Mouse (Mus musculus) E14TG2a.4 (cell line): Measurements from ENCODE around the gene Wwox.

Experiments
- H3K27me3 ChIP-seq: 2 replicates; pipeline ENCODE4 v1.6.1; 2014; ENCODE audit warnings: low read length, control low read depth; ENCODE audit not compliant: insufficient read depth
- H3K36me3 ChIP-seq: 2 replicates; pipeline ENCODE4 v1.6.1; 2014; ENCODE audit warnings: low read length, control low read depth; ENCODE audit not compliant: insufficient read depth
- H3K4me1 ChIP-seq: replicated peaks from 2 replicates; pipeline ENCODE4 v1.6.1; 2014; ENCODE audit warnings: low read depth, low read length, control low read depth
- H3K4me3 ChIP-seq: replicated peaks from 2 replicates; pipeline ENCODE4 v1.5.1; 2014; ENCODE audit warnings: mild to moderate bottlenecking, low read length
- H3K9me3 ChIP-seq: 2 replicates; pipeline ENCODE4 v1.6.1; 2014; ENCODE audit warnings: low read length, control low read depth
- CTCF ChIP-seq: conservative IDR thresholded peaks from 2 replicates; pipeline ENCODE4 v1.5.1; 2014; ENCODE audit warnings: low read length
- NANOG ChIP-seq: IDR thresholded peaks from 2 replicates; pipeline ENCODE4 v1.6.1; 2014; ENCODE audit warnings: borderline replicate concordance, low read length, mixed read lengths
- POU5F1 ChIP-seq: IDR thresholded peaks from 2 replicates; pipeline ENCODE4 v1.6.1; 2014; ENCODE audit warnings: low read length, borderline replicate concordance

Gene Wwox

GRCm38 (mm10) chr8:115257417-115257816, 818.0 kb downstream of the Wwox start:
- H3K27me3 ChIP-seq: 0 out of 2 replicates have a peak, but pooled peaks cover 2% of the 10 kb centered on the region
- H3K4me3 ChIP-seq: no peak overlapping the region
- H3K9me3 ChIP-seq: no peaks in the 10 kb centered on the region; the same call in 1 of the 2 replicates
- H3K36me3 ChIP-seq: no peaks in the 10 kb centered on the region
- TF ChIP-seq CTCF (no peak), POU5F1 (no peak), NANOG (no peak)
- H3K4me1 ChIP-seq: no peaks in the 10 kb centered on the region

- no peak for TF ChIP-seq POU5F1
- no peak for TF ChIP-seq CTCF
- no peaks in the 10 kb centered on the region for H3K4me1 ChIP-seq
- 0 out of 2 replicates have a peak, but pooled peaks cover 2% of the 10 kb centered on the region for H3K27me3 ChIP-seq
- no peak overlapping the region for H3K4me3 ChIP-seq
- H3K9me3 ChIP-seq: no peaks in the 10 kb centered on the region
- H3K36me3 ChIP-seq: no peaks in the 10 kb centered on the region
These were observed 820.4 kb downstream of the Wwox start for GRCm38 (mm10) chr8:115259806-115260205.

- Histone ChIP-seq H3K4me3 (no peak overlapping the region), H3K36me3 (no peaks in the 10 kb centered on the region), H3K4me1 (no peaks in the 10 kb centered on the region), H3K9me3 (peaks cover 23% of the 10 kb centered on the region), H3K27me3 (no peaks in the 10 kb centered on the region)
- TF ChIP-seq CTCF (no peak), POU5F1 (no peak), NANOG (no peak)
These were observed 827.7 kb downstream of the Wwox start for GRCm38 (mm10) chr8:115267196-115267595.

- Histone ChIP-seq H3K4me1 (no peaks in the 10 kb centered on the region), H3K27me3 (no peaks in the 10 kb centered on the region), H3K4me3 (no peak overlapping the region), H3K36me3 (no peaks in the 10 kb centered on the region), H3K9me3 (peaks cover 26% of the 10 kb centered on the region)
- TF ChIP-seq POU5F1: no peak
- no peak for TF ChIP-seq NANOG
- TF ChIP-seq CTCF: no peak
These were observed 830.1 kb downstream of the Wwox start for GRCm38 (mm10) chr8:115269601-115270000.

GRCm38 (mm10) chr8:115273976-115274375, 834.5 kb downstream of the Wwox start:
- no peak for TF ChIP-seq POU5F1
- no peak for TF ChIP-seq NANOG
- no peak for TF ChIP-seq CTCF
- Histone ChIP-seq H3K4me3 (no peak overlapping the region), H3K27me3 (no peaks in the 10 kb centered on the region), H3K9me3 (peaks cover 35% of the 10 kb centered on the region), H3K36me3 (no peaks in the 10 kb centered on the region), H3K4me1 (0 out of 2 replicates have a peak, but pooled peaks cover 3% of the 10 kb centered on the region)

GRCm38 (mm10) chr8:115276281-115276680, 836.8 kb downstream of the Wwox start:
- H3K4me1 ChIP-seq: 0 out of 2 replicates have a peak, but pooled peaks cover 3% of the 10 kb centered on the region
- peaks cover 36% of the 10 kb centered on the region for H3K9me3 ChIP-seq
- TF ChIP-seq CTCF: no peak
- no peaks in the 10 kb centered on the region for H3K36me3 ChIP-seq
- no peak overlapping the region for H3K4me3 ChIP-seq
- no peaks in the 10 kb centered on the region for H3K27me3 ChIP-seq

GRCm38 (mm10) chr8:115278291-115278690, 838.8 kb downstream of the Wwox start:
- Histone ChIP-seq H3K4me3 (no peak overlapping the region), H3K4me1 (0 out of 2 replicates have a peak, but pooled peaks cover 3% of the 10 kb centered on the region), H3K27me3 (no peaks in the 10 kb centered on the region), H3K9me3 (peaks cover 35% of the 10 kb centered on the region), H3K36me3 (no peaks in the 10 kb centered on the region)
- TF ChIP-seq NANOG: no peak
- no peak for TF ChIP-seq POU5F1
- no peak for TF ChIP-seq CTCF

GRCm38 (mm10) chr8:115290224-115290623, 850.8 kb downstream of the Wwox start:
- Histone ChIP-seq H3K36me3 (no peaks in the 10 kb centered on the region), H3K4me1 (no peaks in the 10 kb centered on the region), H3K9me3 (peaks cover 72% of the 10 kb centered on the region), H3K27me3 (no peaks in the 10 kb centered on the region), H3K4me3 (no peak overlapping the region)
- TF ChIP-seq NANOG (no peak), POU5F1 (no peak), CTCF (no peak)

- no peaks in the 10 kb centered on the region for H3K27me3 ChIP-seq
- H3K4me1 ChIP-seq: no peaks in the 10 kb centered on the region
- H3K4me3 ChIP-seq: no peak overlapping the region
- peaks cover 43% of the 10 kb centered on the region for H3K9me3 ChIP-seq
- TF ChIP-seq POU5F1: no peak
- no peaks in the 10 kb centered on the region for H3K36me3 ChIP-seq
These were observed 857.3 kb downstream of the Wwox start for GRCm38 (mm10) chr8:115296760-115297159.

- no peak for TF ChIP-seq NANOG
- TF ChIP-seq POU5F1: no peak
- no peak for TF ChIP-seq CTCF
- Histone ChIP-seq H3K9me3 (peaks cover 9% of the 10 kb centered on the region; the same call in 1 of the 2 replicates), H3K36me3 (no peaks in the 10 kb centered on the region), H3K4me3 (no peak overlapping the region), H3K27me3 (no peaks in the 10 kb centered on the region), H3K4me1 (no peaks in the 10 kb centered on the region)
These were observed 863.0 kb downstream of the Wwox start for GRCm38 (mm10) chr8:115302484-115302883.
